Mouse (Mus musculus): ENCODE data around the gene Crtc3.

DNA sequence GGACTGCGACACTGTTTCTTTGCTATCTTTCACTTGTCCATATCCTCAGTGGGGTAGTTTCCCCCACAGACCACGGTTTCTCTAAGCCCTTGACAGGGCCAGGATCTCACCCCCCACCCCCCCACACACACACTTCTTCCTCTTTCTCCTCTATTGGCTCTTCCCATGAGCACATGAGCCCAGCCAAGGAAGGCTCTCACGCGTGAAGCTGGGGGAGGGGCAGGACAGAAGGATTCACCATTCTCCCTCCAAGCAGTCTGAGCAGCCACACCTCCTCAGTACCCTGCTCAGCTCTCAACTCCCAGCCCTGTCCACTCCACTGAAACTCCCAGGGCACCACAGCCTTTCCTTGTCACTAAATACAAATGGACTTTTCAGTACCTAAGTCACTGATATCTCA lies 47.2 kb downstream of the Crtc3 start:
- TF ChIP-seq POLR2A (IDR thresholded peaks at IDR 0.05; ENCODE audit: extremely low read depth, insufficient read depth, low read length): no peak
- TF ChIP-seq CTCF (IDR thresholded peaks at IDR 0.05; ENCODE audit: low read depth, low read length): no peak

All from liver, adult 2 months (tissue).